Mouse (Mus musculus) liver, embryonic 12.5 days (tissue): ENCODE data around the gene Mgmt. TPM values are rescaled to one million over a fixed set of nuclear protein-coding genes. Genes with fewer than 3 reads are reported as not detected.

Experiments
- ATAC-seq: fragments of 200-750 bp; cut with Nextera tagmentation; 2 replicates; pipeline ENCODE4 v1.8.0; 2017; ENCODE audit warnings: moderate number of reproducible peaks, mild to moderate bottlenecking, moderate library complexity
- H3K27ac ChIP-seq: fragments of 300-500 bp; sonication (generic); 2 replicates; pipeline ENCODE4 v1.5.1; 2016; ENCODE audit warnings: mild to moderate bottlenecking
- H3K27me3 ChIP-seq: fragments of 300-500 bp; sonication (generic); replicated peaks from 2 replicates; pipeline ENCODE4 v1.6.1; 2016; ENCODE audit warnings: mild to moderate bottlenecking, moderate library complexity
- H3K36me3 ChIP-seq: fragments of 300-500 bp; sonication (generic); 2 replicates; pipeline ENCODE4 v1.6.1; 2016; ENCODE audit warnings: mild to moderate bottlenecking, moderate library complexity
- H3K4me1 ChIP-seq: fragments of 300-500 bp; sonication (generic); 2 replicates; pipeline ENCODE4 v1.6.1; 2016
- H3K4me2 ChIP-seq: fragments of 300-500 bp; sonication (generic); 2 replicates; pipeline ENCODE4 v1.6.1; 2016; ENCODE audit warnings: mild to moderate bottlenecking, moderate library complexity
- H3K4me3 ChIP-seq: fragments of 300-500 bp; sonication (generic); 2 replicates; pipeline ENCODE4 v1.5.1; 2016; ENCODE audit warnings: mild to moderate bottlenecking, moderate library complexity
- H3K9ac ChIP-seq: fragments of 300-500 bp; sonication (generic); 2 replicates; pipeline ENCODE4 v1.6.1; 2016; ENCODE audit warnings: mild to moderate bottlenecking, moderate library complexity
- H3K9me3 ChIP-seq: fragments of 300-500 bp; sonication (generic); replicated peaks from 2 replicates; pipeline ENCODE4 v1.6.1; 2016; ENCODE audit warnings: mild to moderate bottlenecking, moderate library complexity
- WGBS: fragments of 180-500 bp; shearing (Covaris S2); methylation state at CpG from one replicate; pipeline ENCODE4 v1.1.7; 2016; ENCODE audit not compliant: insufficient replicate concordance; 5-methylcytosine and 5-hydroxymethylcytosine counted together
- polyA plus RNA-seq: library from polyadenylated mRNA; unstranded; fragments of >200 nt; fragmentation: Nextera tagmentation; extraction: Ambion mirVana; gene quantifications from 2 replicates; pipeline ENCODE4 v1.2.1, GENCODE M21; 2016

Mgmt gene
- polyA plus RNA-seq, 1 experiment from 2014 or later: 4.2 TPM

DNA sequence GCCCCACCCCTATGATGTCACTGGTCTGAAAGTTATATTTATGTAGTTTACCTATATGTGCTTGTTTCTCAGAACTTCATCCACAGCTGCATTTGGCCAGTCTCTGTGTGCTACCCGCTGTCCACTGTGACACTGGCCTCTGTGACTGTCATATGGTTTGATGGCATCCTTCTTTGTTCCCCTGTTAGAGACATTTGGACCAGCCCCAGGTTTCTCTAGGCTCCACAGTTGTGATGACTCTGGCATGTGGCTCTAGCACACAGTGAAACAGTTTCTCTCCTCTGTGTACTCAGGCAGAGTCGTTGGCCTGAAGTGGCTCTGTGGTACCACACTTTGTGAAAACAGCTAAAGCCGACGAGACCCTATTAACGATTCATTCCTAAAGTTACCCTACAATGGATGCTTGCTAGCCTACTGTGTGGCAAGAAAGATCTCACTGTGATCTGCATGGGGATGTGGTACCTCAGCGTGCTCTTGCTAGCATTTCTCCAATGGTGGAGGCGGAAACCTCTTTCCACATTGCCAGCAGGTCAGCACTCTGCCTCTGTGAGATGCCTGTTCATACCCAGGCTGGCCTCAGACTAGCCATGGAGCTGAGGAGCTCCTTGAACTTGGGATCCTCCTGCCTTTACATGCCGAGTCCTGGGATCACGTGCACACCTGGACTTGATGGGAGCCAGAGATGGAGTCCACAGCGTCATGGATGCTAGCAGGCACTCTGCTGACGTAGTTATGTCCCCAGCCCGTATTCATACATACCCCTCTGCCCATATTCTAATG, 26.8 kb downstream of the Mgmt start:
- H3K27me3 ChIP-seq: no peaks in the 10 kb centered on the region
- WGBS: 82% methylated on average over 12 of the region's 12 CpGs
- H3K4me2 ChIP-seq: no peak overlapping the region
- H3K36me3 ChIP-seq: no peaks in the 10 kb centered on the region
- no peaks in the 10 kb centered on the region for H3K4me1 ChIP-seq
- no peak for ATAC-seq
- no peaks in the 10 kb centered on the region for H3K9me3 ChIP-seq
- H3K4me3 ChIP-seq: no peak overlapping the region
- H3K27ac ChIP-seq: no peak overlapping the region
- H3K9ac ChIP-seq: no peak overlapping the region

DNA sequence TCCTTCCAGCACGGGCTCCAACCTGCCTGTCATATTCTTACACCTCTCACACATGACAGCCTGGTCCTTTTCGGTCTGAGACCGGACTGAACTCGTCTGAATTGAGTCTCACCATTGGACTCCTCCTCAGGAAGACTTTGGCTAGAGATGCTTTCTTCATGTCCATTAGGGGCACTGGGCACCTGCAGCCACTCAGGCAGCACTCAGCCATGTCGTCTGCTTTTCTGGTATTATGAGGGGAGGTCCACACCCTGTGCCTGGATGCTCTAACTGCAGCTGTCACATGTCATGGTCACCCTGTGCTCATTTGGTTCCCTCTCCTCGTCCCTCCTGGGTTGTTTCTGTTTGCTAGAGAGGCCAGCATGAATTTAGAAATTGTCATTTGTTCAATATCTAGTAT, 27.8 kb downstream of the Mgmt start:
- no peak overlapping the region for H3K27ac ChIP-seq
- no peaks in the 10 kb centered on the region for H3K4me1 ChIP-seq
- no peaks in the 10 kb centered on the region for H3K36me3 ChIP-seq
- 70% methylated on average over 6 of the region's 6 CpGs for WGBS
- no peaks in the 10 kb centered on the region for H3K9me3 ChIP-seq
- no peak for ATAC-seq
- H3K4me2 ChIP-seq: no peak overlapping the region
- H3K27me3 ChIP-seq: no peaks in the 10 kb centered on the region
- H3K4me3 ChIP-seq: no peak overlapping the region
- H3K9ac ChIP-seq: no peak overlapping the region

DNA sequence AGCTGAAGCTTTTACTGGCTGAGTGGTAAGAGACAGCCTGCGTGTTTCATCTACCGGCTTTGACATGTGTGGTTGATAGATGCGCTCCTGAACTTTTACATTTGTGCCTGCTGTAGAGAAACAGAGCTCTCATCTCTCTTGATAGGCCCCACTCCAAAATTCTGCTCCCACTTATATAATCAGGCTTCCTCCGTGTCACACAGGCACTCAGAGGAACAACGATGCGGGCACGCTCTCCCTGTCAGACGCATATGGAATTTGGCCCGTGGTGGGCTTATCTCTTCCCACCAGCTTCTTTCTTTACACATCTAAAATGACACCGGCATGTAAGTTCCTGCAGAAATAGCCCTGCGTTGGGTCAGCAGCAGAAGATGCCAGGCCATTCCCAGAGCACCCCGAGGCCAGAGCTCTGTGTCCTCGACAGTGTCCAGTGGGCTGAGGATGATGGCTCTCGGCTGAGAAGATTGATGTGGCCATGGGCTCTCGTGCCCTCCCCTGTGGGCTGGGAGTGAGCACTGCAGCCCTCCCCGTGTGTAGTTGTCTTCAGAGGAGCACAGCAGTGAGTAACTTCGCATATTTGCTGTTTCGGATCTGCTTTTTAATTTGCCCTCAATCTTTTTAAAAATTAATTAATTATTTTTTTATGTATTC, 30.3 kb downstream of the Mgmt start:
- no peaks in the 10 kb centered on the region for H3K9me3 ChIP-seq
- WGBS: 38% methylated on average over 18 of the region's 18 CpGs
- peak; percentile 51; the same call in 1 of the 2 replicates for ATAC-seq
- no peak overlapping the region for H3K4me3 ChIP-seq
- no peak overlapping the region for H3K4me2 ChIP-seq
- no peak overlapping the region for H3K27ac ChIP-seq
- H3K9ac ChIP-seq: no peak overlapping the region
- no peaks in the 10 kb centered on the region for H3K4me1 ChIP-seq
- no peaks in the 10 kb centered on the region for H3K27me3 ChIP-seq
- no peaks in the 10 kb centered on the region for H3K36me3 ChIP-seq

DNA sequence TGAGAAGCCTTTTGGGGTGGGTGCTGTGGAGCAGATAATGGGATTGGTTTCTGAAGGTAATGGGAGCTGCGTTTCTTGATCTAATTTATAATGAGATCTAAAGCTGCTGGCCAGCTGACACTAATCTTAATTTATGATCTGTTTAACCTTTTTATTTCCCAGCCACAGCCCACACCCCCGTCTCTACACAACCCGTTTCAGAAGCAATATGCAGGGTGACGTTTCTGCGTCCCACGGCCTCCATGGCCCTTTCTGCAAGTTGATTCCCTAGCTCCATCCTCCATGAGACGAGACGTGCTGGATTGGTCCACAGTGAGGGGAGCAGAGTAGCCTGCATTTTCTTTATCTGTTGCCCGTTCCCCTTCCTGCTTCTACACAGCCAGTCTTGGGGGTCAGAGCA, 31.8 kb downstream of the Mgmt start:
- no peaks in the 10 kb centered on the region for H3K4me1 ChIP-seq
- no peak for ATAC-seq
- no peak overlapping the region for H3K9ac ChIP-seq
- H3K36me3 ChIP-seq: no peaks in the 10 kb centered on the region
- 70% methylated on average over 9 of the region's 9 CpGs for WGBS
- H3K9me3 ChIP-seq: no peaks in the 10 kb centered on the region
- no peak overlapping the region for H3K4me2 ChIP-seq
- no peak overlapping the region for H3K4me3 ChIP-seq
- no peaks in the 10 kb centered on the region for H3K27me3 ChIP-seq
- H3K27ac ChIP-seq: no peak overlapping the region

DNA sequence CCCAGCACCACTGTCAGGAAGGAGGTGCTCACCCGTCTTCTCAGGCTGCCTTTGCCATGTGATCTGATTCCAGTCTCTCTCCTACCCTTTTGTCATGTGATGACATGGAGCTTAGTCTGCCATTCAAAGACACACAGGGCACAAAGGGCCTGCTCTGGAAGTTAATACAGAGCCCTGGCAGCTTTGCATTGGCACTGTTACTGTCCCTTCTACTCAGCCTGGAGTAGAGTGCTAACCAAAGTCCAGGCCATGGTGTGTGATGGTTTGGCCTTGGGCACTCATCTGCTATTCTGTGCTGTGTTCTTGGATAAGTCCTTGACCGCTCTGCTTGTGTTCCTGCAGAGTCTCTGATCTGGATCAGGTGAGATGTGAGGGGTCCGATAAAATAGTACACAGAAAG, 36.0 kb downstream of the Mgmt start:
- WGBS: 78% methylated on average over 3 of the region's 3 CpGs
- Histone ChIP-seq H3K4me3 (no peak overlapping the region), H3K9me3 (no peaks in the 10 kb centered on the region), H3K9ac (no peak overlapping the region), H3K27ac (no peak overlapping the region), H3K4me2 (no peak overlapping the region), H3K4me1 (no peaks in the 10 kb centered on the region), H3K27me3 (no peaks in the 10 kb centered on the region), H3K36me3 (no peaks in the 10 kb centered on the region)
- ATAC-seq: no peak

DNA sequence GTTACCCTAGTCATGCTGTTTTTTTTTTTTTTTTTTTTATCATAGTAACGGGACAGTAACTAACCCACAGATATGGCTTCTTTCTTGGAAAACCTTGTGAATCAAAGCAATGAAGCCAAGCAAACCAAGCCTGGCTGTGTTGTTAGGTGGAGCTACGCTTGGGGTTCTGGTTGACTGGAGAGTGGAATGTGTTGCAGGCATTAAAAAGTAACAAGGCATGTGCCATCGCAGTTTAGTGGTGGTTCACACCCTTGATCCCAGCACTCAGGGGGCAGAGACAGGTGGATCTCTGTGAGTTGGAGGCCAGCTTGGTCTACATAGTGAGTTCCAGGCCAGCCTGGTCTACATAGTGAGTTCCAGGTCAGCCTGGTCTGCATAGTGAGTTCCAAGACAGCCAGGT, 39.0 kb downstream of the Mgmt start:
- H3K9me3 ChIP-seq: no peaks in the 10 kb centered on the region
- no peak overlapping the region for H3K27ac ChIP-seq
- H3K36me3 ChIP-seq: peaks cover 6% of the 10 kb centered on the region; the same call in 1 of the 2 replicates
- no peak overlapping the region for H3K4me3 ChIP-seq
- no peaks in the 10 kb centered on the region for H3K27me3 ChIP-seq
- no peak overlapping the region for H3K9ac ChIP-seq
- no peaks in the 10 kb centered on the region for H3K4me1 ChIP-seq
- WGBS: 68% methylated on average over 3 of the region's 3 CpGs
- ATAC-seq: no peak
- H3K4me2 ChIP-seq: no peak overlapping the region

DNA sequence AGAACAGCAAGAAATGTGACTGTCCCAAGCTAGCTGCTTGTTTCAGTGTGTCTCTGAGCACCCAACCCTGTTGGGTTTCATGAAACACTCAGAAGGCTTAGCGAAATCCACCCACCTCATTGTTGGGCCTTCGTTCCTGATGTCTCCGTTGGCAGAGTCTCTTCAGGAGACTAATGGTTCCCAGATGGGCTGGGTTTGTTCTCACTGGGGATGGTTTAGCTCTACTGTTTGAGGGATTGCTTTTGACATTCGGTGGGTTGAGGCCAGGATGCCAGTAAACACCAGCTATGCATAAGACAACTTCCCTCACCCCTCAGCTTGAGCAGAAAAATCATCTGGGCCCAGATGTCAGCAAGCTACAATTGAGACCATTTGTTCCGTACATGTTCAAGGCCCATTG, 39.9 kb downstream of the Mgmt start:
- H3K4me3 ChIP-seq: no peak overlapping the region
- 77% methylated on average over 5 of the region's 5 CpGs for WGBS

DNA sequence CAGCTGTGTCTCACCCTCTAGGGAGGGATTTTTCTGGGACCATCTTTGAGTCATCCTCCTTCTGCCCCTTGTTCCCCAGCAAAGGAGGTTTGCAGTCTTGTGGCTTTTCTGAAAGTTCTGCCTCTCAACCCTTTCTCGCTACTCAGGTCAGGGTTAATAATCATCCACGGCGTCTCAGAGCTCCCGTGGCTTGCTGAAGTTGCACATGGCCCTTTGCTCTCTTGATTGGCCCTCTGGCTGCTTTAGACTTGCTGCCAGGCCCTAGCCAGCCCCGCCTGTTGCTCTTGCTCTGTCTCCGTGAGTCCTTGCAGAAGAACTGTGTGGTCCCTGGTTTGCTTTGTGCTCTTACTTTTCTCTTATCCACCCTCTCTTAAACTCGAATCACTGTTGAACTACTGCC, 40.4 kb downstream of the Mgmt start:
- Histone ChIP-seq H3K27ac (no peak overlapping the region), H3K4me3 (no peak overlapping the region), H3K27me3 (no peaks in the 10 kb centered on the region), H3K9me3 (no peaks in the 10 kb centered on the region), H3K9ac (no peak overlapping the region), H3K4me2 (no peak overlapping the region), H3K36me3 (peaks cover 6% of the 10 kb centered on the region; the same call in 1 of the 2 replicates), H3K4me1 (no peaks in the 10 kb centered on the region)
- WGBS: 73% methylated on average over 7 of the region's 7 CpGs
- no peak for ATAC-seq

More for the DNA sequence above, 39.9 kb downstream of the Mgmt start:
- Histone ChIP-seq H3K4me2 (no peak overlapping the region), H3K27ac (no peak overlapping the region), H3K4me1 (no peaks in the 10 kb centered on the region), H3K9ac (no peak overlapping the region), H3K27me3 (no peaks in the 10 kb centered on the region), H3K36me3 (peaks cover 6% of the 10 kb centered on the region; the same call in 1 of the 2 replicates), H3K9me3 (no peaks in the 10 kb centered on the region)
- no peak for ATAC-seq

DNA sequence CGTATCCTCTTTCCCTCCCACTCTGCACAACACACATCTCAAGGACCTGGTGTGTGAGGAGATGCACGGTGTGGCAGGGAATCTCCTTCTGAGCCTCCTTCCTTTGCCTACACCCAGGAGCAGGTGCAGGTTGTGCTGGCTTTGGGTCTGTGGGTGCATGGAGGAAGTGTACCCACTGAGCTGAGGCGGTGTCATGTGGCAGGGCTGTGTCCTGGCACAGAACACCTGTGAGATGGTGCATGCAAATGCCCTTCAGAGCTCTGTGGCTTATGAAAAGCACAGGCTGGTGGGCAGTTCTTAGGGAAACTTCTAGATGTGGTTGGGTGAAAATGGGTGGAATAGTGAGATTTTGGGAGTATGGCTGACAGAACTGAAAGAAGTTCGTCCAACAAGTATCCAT, 44.0 kb downstream of the Mgmt start:
- H3K27me3 ChIP-seq: no peaks in the 10 kb centered on the region
- H3K4me2 ChIP-seq: no peak overlapping the region
- peaks cover 6% of the 10 kb centered on the region; the same call in 1 of the 2 replicates for H3K36me3 ChIP-seq
- H3K9me3 ChIP-seq: no peaks in the 10 kb centered on the region
- WGBS: 75% methylated on average over 4 of the region's 4 CpGs
- H3K27ac ChIP-seq: no peak overlapping the region
- ATAC-seq: no peak
- H3K4me1 ChIP-seq: no peaks in the 10 kb centered on the region
- H3K9ac ChIP-seq: no peak overlapping the region
- H3K4me3 ChIP-seq: no peak overlapping the region

DNA sequence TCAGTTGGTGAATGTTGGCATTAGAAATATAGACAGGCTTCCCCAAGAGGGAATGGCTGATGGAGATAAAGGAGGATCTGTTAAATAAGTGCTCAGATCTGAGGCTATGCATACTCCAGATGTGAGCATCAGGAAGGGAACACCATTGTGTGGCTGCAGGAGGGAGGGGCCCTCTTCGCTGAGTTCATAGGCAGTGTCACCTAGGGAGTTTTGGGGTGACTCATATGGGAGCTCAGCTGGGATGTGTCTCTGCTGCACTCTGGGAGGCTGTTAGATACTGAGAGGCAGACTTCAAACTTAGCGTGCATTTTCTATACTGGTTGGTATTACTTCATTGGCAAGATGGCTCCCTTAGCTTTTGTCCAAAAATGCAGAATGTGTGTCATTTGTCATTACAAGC, 48.0 kb downstream of the Mgmt start:
- no peak overlapping the region for H3K27ac ChIP-seq
- H3K4me3 ChIP-seq: no peak overlapping the region
- H3K27me3 ChIP-seq: no peaks in the 10 kb centered on the region
- 64% methylated on average over 2 of the region's 2 CpGs for WGBS
- no peaks in the 10 kb centered on the region for H3K4me1 ChIP-seq
- H3K9me3 ChIP-seq: no peaks in the 10 kb centered on the region
- no peak for ATAC-seq
- H3K9ac ChIP-seq: no peak overlapping the region
- no peak overlapping the region for H3K4me2 ChIP-seq
- no peaks in the 10 kb centered on the region for H3K36me3 ChIP-seq

DNA sequence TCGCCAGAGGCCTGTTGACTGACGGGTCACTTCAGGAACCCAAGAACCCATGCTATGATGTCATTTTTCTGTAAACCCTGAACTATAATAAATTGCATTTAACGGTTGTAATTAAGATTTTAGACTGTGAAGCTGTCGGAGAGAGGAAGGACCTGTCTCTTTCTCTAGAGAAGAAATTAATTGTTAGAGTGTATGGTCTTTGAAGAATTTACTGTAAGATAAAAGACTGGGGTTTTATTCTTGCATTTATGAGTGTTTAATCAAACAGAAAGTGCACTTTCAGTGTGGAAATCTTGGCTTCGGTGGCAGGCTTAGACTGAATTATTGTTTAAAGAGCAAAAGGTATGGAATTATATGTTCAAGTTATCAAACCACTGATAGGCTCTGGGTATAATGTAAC, 49.5 kb downstream of the Mgmt start:
- H3K9ac ChIP-seq: no peak overlapping the region
- no peak overlapping the region for H3K4me2 ChIP-seq
- no peak for ATAC-seq
- H3K4me3 ChIP-seq: no peak overlapping the region
- no peaks in the 10 kb centered on the region for H3K4me1 ChIP-seq
- no peak overlapping the region for H3K27ac ChIP-seq
- no peaks in the 10 kb centered on the region for H3K9me3 ChIP-seq
- WGBS: 71% methylated on average over 5 of the region's 5 CpGs
- no peaks in the 10 kb centered on the region for H3K27me3 ChIP-seq
- no peaks in the 10 kb centered on the region for H3K36me3 ChIP-seq

DNA sequence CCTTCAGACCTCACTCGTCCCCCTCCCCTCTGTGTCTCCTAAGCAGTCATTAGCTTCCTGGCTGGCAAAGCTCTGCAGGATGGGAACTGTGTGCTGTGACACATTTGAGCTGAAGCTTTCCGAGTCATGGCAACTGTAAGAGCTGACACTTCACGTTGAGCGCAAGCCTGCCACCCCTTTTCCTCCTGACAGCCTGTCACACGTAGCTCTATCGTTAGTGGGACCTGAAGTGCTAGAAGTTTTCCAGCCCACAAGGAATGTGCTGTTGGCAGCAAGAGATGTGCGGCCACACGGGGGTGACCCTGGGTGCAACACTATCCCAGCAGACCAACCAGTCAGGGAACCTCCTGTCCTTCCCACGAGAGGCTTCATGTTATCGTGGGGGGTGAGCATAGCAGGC, 51.3 kb downstream of the Mgmt start:
- Histone ChIP-seq H3K9me3 (no peaks in the 10 kb centered on the region), H3K27ac (no peak overlapping the region), H3K4me1 (no peaks in the 10 kb centered on the region), H3K27me3 (no peaks in the 10 kb centered on the region), H3K4me3 (no peak overlapping the region), H3K9ac (no peak overlapping the region), H3K4me2 (no peak overlapping the region), H3K36me3 (no peaks in the 10 kb centered on the region)
- WGBS: 61% methylated on average over 10 of the region's 10 CpGs
- no peak for ATAC-seq
